Mouse (Mus musculus) CH12.LX (cell line): ENCODE data around the gene Gm960. TPM values are rescaled to one million over a fixed set of nuclear protein-coding genes. Genes with fewer than 3 reads are reported as not detected.

Experiments used
- DNase-seq: peaks from one replicate; pipeline ENCODE4 v3.0.0-alpha.2; 2013; ENCODE audit errors: extremely low read depth
- H3K27ac ChIP-seq: 2 replicates; pipeline ENCODE4 v1.5.1; 2012; ENCODE audit warnings: low read depth, mild to moderate bottlenecking, control low read depth, moderate library complexity; ENCODE audit not compliant: insufficient read depth
- H3K27me3 ChIP-seq: replicated peaks from 2 replicates; pipeline ENCODE3; 2012; ENCODE audit warnings: inconsistent platforms
- H3K36me3 ChIP-seq, 2 experiments: replicated peaks in 1 of 2; 2 replicates each; pipeline versions ENCODE3 to v1.6.1; 2012; ENCODE audit warnings: inconsistent platforms in 1 of 2, low read length in 1 of 2, mild to moderate bottlenecking in 1 of 2, mixed read lengths in 1 of 2, moderate library complexity in 1 of 2; ENCODE audit not compliant: control insufficient read depth in 1 of 2, insufficient read depth in 1 of 2
- H3K4me1 ChIP-seq, 2 experiments: 2 replicates each; pipeline ENCODE4 v1.6.1; 2012; ENCODE audit warnings: inconsistent platforms in 1 of 2, moderate library complexity in 1 of 2; ENCODE audit not compliant: insufficient read depth in 2 of 2, control insufficient read depth in 1 of 2
- H3K4me2 ChIP-seq: 2 replicates; pipeline ENCODE4 v1.6.1; 2012; ENCODE audit warnings: low read depth, mild to moderate bottlenecking, control low read depth; ENCODE audit not compliant: poor library complexity, insufficient read depth, severe bottlenecking
- H3K4me3 ChIP-seq, 3 experiments: fragments of 150-350 bp in 1 of 3; sonication (generic) in 1 of 3; replicated peaks in 1 of 3; 2 replicates each; pipeline versions ENCODE3 to v1.5.1; 2011 to 2012; ENCODE audit warnings: low read depth in 2 of 3, low read length in 2 of 3, mild to moderate bottlenecking in 2 of 3, moderate library complexity in 2 of 3, control low read depth in 1 of 3, improper control_type of control experiment in 1 of 3, inconsistent platforms in 1 of 3, mixed read lengths in 1 of 3; ENCODE audit not compliant: poor library complexity in 1 of 3
- H3K79me2 ChIP-seq: replicated peaks from 2 replicates; pipeline ENCODE4 v1.6.1; 2012; ENCODE audit warnings: mild to moderate bottlenecking, moderate library complexity; ENCODE audit not compliant: control insufficient read depth, poor library complexity, insufficient read depth, severe bottlenecking; ENCODE audit errors: extremely low read depth
- H3K9ac ChIP-seq: 2 replicates; pipeline ENCODE4 v1.6.1; 2012; ENCODE audit warnings: low read depth, mild to moderate bottlenecking, control low read depth, moderate library complexity; ENCODE audit not compliant: insufficient read depth
- H3K9me3 ChIP-seq: replicated peaks from 2 replicates; pipeline ENCODE3; 2012; ENCODE audit warnings: low read length, inconsistent platforms, mixed read lengths
- CTCF ChIP-seq, 2 experiments: IDR thresholded peaks in 1 of 2; conservative IDR thresholded peaks in 1 of 2; 2 replicates each; pipeline ENCODE4 v1.5.1; 2011 to 2012; ENCODE audit warnings: low read depth in 2 of 2, low read length in 2 of 2, improper control_type of control experiment in 1 of 2, inconsistent platforms in 1 of 2, mild to moderate bottlenecking in 1 of 2, moderate library complexity in 1 of 2
- E2F4 ChIP-seq: IDR thresholded peaks from 2 replicates; pipeline ENCODE4 v1.6.1; 2011; ENCODE audit warnings: low read depth, low read length, improper control_type of control experiment; ENCODE audit not compliant: insufficient replicate concordance
- GABPA ChIP-seq: IDR thresholded peaks from 2 replicates; pipeline ENCODE4 v1.6.1; 2012; ENCODE audit warnings: low read depth, low read length, improper control_type of control experiment, inconsistent platforms; ENCODE audit not compliant: insufficient replicate concordance
- HCFC1 ChIP-seq: IDR thresholded peaks from 2 replicates; pipeline ENCODE4 v1.6.1; 2012; ENCODE audit warnings: low read depth, mild to moderate bottlenecking, inconsistent platforms, low read length, improper control_type of control experiment
- IRF4 ChIP-seq: IDR thresholded peaks from 2 replicates; pipeline ENCODE4 v1.6.1; 2014; ENCODE audit warnings: low read depth, mild to moderate bottlenecking, inconsistent platforms, low read length, improper control_type of control experiment
- KAT2A ChIP-seq: IDR thresholded peaks from 2 replicates; pipeline ENCODE4 v1.6.1; 2012; ENCODE audit warnings: low read length, improper control_type of control experiment, inconsistent platforms; ENCODE audit not compliant: insufficient replicate concordance
- MAFK ChIP-seq: IDR thresholded peaks from 2 replicates; pipeline ENCODE4 v1.6.1; 2011; ENCODE audit warnings: low read length, improper control_type of control experiment; ENCODE audit not compliant: insufficient replicate concordance
- MAX ChIP-seq: IDR thresholded peaks from 2 replicates; pipeline ENCODE4 v1.6.1; 2011; ENCODE audit warnings: low read length, improper control_type of control experiment
- MAZ ChIP-seq: IDR thresholded peaks from 2 replicates; pipeline ENCODE4 v1.6.1; 2012; ENCODE audit warnings: low read depth, mild to moderate bottlenecking, inconsistent platforms, low read length, improper control_type of control experiment, moderate library complexity
- MEF2A ChIP-seq: IDR thresholded peaks from 2 replicates; pipeline ENCODE4 v1.6.1; 2014; ENCODE audit warnings: low read depth, mild to moderate bottlenecking, inconsistent platforms, low read length, improper control_type of control experiment, borderline replicate concordance
- MXI1 ChIP-seq: IDR thresholded peaks from 2 replicates; pipeline ENCODE4 v1.6.1; 2011; ENCODE audit warnings: mild to moderate bottlenecking, low read depth, low read length, improper control_type of control experiment
- TCF12 ChIP-seq: IDR thresholded peaks from 2 replicates; pipeline ENCODE4 v1.6.1; 2014; ENCODE audit warnings: low read depth, mild to moderate bottlenecking, inconsistent platforms, low read length, improper control_type of control experiment
- ZMIZ1 ChIP-seq: IDR thresholded peaks from 2 replicates; pipeline ENCODE4 v1.6.1; 2012; ENCODE audit warnings: low read depth, mild to moderate bottlenecking, inconsistent platforms, low read length, improper control_type of control experiment
- ZNF384 ChIP-seq: IDR thresholded peaks from 2 replicates; pipeline ENCODE4 v1.6.1; 2012; ENCODE audit warnings: low read depth, low read length, improper control_type of control experiment, inconsistent platforms
- dilution Hi-C: fragments of 300-500 bp; cut with MboI; formaldehyde crosslinking; loops from 2 replicates; pipeline ENCODE4 v1.14.3; 2020; ENCODE audit warnings: low sequenced_read_pairs; ENCODE audit not compliant: extremely low pct_unique_long_range_greater_than_20kb, extremely low pct_ligation_motif_present
- in situ Hi-C: fragments of 300-500 bp; cut with MboI; formaldehyde crosslinking; loops from 3 replicates; pipeline ENCODE4 v1.14.3; 2019; ENCODE audit warnings: low sequenced_read_pairs, low pct_ligation_motif_present, low pct_unique_long_range_greater_than_20kb, mixed read lengths
- polyA plus RNA-seq: library from polyadenylated mRNA; unstranded; fragments of >175 nt; gene quantifications from 2 replicates; pipeline ENCODE4 v1.2.1, GENCODE M21; 2012; ENCODE audit warnings: low read depth; ENCODE audit not compliant: insufficient read length
- total RNA-seq, 2 experiments: library from RNA; depleted of rRNA; stranded (reverse); fragments of 300-350 nt in 1 of 2; fragments of >200 nt in 1 of 2; gene quantifications; 2 replicates each; pipeline ENCODE4 v1.2.3; 2012 to 2014

Gm960 gene
- total and polyA plus RNA-seq, 3 experiments: 0.38 TPM; not detected in 2

- DNase-seq: no peak
- Histone ChIP-seq H3K27ac (no peak overlapping the region), H3K9me3 (no peaks in the 10 kb centered on the region), H3K4me3 (no peak overlapping the region), H3K36me3 (no peaks in the 10 kb centered on the region), H3K4me2 (no peak overlapping the region), H3K4me1 (peaks cover 0 to 5% of the 10 kb centered on the region in 2 experiments; a peak in 2 of 4 replicates), H3K9ac (no peak overlapping the region), H3K27me3 (peaks cover 46% of the 10 kb centered on the region), H3K79me2 (no peaks in the 10 kb centered on the region)
- in situ Hi-C loops: loop anchor here (10.0 kb wide), 1 partner anchor 47 kb away; no protein-coding TSS in a partner anchor
- dilution Hi-C loops: no loop called here
- TF ChIP-seq MEF2A (no peak), MAZ (no peak), CTCF (conservative IDR thresholded peaks at IDR 0.05 in 1 of 2, IDR thresholded peaks at IDR 0.05 in 1 of 2; ENCODE audit: low read depth in 2 of 2, low read length in 2 of 2) (no peak), IRF4 (no peak), MAFK (no peak), KAT2A (no peak), ZMIZ1 (no peak), TCF12 (no peak), MAX (no peak), HCFC1 (no peak), GABPA (no peak), E2F4 (no peak), MXI1 (no peak)
Measured at GRCm38 (mm10) chr19:4697721-4698120, 747 bp downstream of the Gm960 start.

- H3K36me3 ChIP-seq: no peaks in the 10 kb centered on the region
- H3K4me2 ChIP-seq: no peak overlapping the region
- dilution Hi-C loops (no loop called here), in situ Hi-C loops (loop anchor here (10.0 kb wide), 1 partner anchor 48 kb away; no protein-coding TSS in a partner anchor)
- H3K4me3 ChIP-seq: no peak overlapping the region
- no peak overlapping the region for H3K27ac ChIP-seq
- TF ChIP-seq ZNF384 (0 out of 2 replicates have a peak, but pooled peaks have one; percentile 13), GABPA (no peak)
- no peak overlapping the region for H3K9ac ChIP-seq
- no peaks in the 10 kb centered on the region for H3K79me2 ChIP-seq
- peaks cover 0 to 5% of the 10 kb centered on the region in 2 experiments; a peak in 2 of 4 replicates for H3K4me1 ChIP-seq
- DNase-seq: no peak
- no peaks in the 10 kb centered on the region for H3K9me3 ChIP-seq
- peaks cover 49% of the 10 kb centered on the region for H3K27me3 ChIP-seq
Measured at GRCm38 (mm10) chr19:4697121-4697520, 1.3 kb downstream of the Gm960 start.
